Mouse (Mus musculus) G1E (cell line): Measurements from ENCODE around the gene Dab1.

ENCODE experiments used
- CTCF ChIP-seq: IDR thresholded peaks from 2 replicates; pipeline ENCODE4 v1.5.1; 2012; ENCODE audit warnings: low read depth, low read length, inconsistent platforms, mixed read lengths
- GATA1 ChIP-seq: IDR thresholded peaks from 2 replicates; pipeline ENCODE4 v1.6.1; 2012; ENCODE audit warnings: borderline replicate concordance, low read length, inconsistent platforms, mixed read lengths
- GATA2 ChIP-seq: IDR thresholded peaks from 2 replicates; pipeline ENCODE4 v1.6.1; 2012; ENCODE audit warnings: low read depth, low read length, inconsistent platforms, borderline replicate concordance
- POLR2AphosphoS5 ChIP-seq: IDR thresholded peaks from 2 replicates; pipeline ENCODE4 v1.6.1; 2012; ENCODE audit warnings: low read depth, low read length, inconsistent platforms; ENCODE audit not compliant: insufficient replicate concordance
- TAL1 ChIP-seq: conservative IDR thresholded peaks from 2 replicates; pipeline ENCODE4 v1.6.1; 2012; ENCODE audit warnings: low read depth, low read length, inconsistent platforms, mixed read lengths

DNA sequence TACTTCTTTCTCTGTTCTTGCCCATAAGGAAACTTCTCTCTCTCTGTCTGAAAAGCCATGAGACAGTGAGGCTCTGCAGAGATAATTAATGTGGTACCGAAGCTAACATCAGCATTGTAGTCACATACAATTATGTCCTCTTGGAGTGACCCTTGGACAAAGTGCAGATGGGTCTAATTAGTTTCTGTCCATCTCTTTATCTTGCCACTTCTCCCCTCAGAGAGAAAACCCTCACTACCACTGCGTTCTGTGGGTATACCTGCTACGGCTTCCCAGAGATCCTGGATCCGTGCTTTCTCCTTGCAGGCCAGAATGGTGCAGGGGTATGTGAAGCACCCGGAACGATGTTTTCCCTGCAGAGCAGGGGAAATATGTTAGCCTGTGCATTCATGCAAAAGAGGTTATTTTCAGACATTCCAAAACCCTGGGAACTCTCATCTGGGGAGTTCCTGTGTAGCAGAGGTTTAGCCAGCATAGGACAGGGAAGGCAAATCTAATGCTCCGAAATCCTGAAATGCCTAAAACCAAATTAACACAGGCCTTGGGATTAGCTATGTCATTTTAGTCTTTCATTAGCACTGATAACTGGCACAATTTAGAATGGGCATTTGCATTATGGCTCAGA is 812.2 kb downstream of the Dab1 start:
- TF ChIP-seq POLR2AphosphoS5 (no peak), CTCF (no peak), GATA1 (no peak), TAL1 (no peak), GATA2 (no peak)
